Mouse (Mus musculus) stomach, postnatal 0 days (tissue): ENCODE measurements around the gene Rfwd3.

Experiments
- CTCF ChIP-seq: IDR thresholded peaks from 2 replicates; pipeline ENCODE4 v1.5.1; 2016; ENCODE audit warnings: antibody characterized with exemption, low read depth, mild to moderate bottlenecking, moderate library complexity
- EP300 ChIP-seq: optimal IDR thresholded peaks from 2 replicates; pipeline ENCODE3; 2016; ENCODE audit warnings: antibody characterized with exemption

GRCm38 (mm10) chr8:111304359-111304758, 4.3 kb upstream of the Rfwd3 start:
- no peak for TF ChIP-seq EP300
- TF ChIP-seq CTCF, result no peak
